Mouse (Mus musculus) hindbrain, embryonic 16.5 days (tissue): ENCODE measurements around the gene Swt1. TPM values are rescaled to one million over a fixed set of nuclear protein-coding genes. Genes with fewer than 3 reads are reported as not detected.

ENCODE experiments used
- ATAC-seq: fragments of 200-750 bp; cut with Nextera tagmentation; 2 replicates; pipeline ENCODE4 v1.8.0; 2017; ENCODE audit warnings: moderate TSS enrichment, moderate library complexity
- H3K27ac ChIP-seq: fragments of 300-500 bp; sonication (generic); 2 replicates; pipeline ENCODE4 v1.5.1; 2014; ENCODE audit warnings: low read depth, mild to moderate bottlenecking, control low read depth, low read length, moderate library complexity
- H3K27me3 ChIP-seq: fragments of 300-500 bp; sonication (generic); replicated peaks from 2 replicates; pipeline ENCODE4 v1.6.1; 2014; ENCODE audit warnings: low read length; ENCODE audit not compliant: control insufficient read depth, insufficient read depth
- H3K36me3 ChIP-seq: fragments of 300-500 bp; sonication (generic); 2 replicates; pipeline ENCODE4 v1.6.1; 2014; ENCODE audit warnings: mild to moderate bottlenecking, low read length, moderate library complexity, mixed read lengths; ENCODE audit not compliant: control insufficient read depth, insufficient read depth
- H3K4me1 ChIP-seq: fragments of 300-500 bp; sonication (generic); 2 replicates; pipeline ENCODE4 v1.6.1; 2014; ENCODE audit warnings: low read depth, low read length; ENCODE audit not compliant: control insufficient read depth, insufficient read depth
- H3K4me2 ChIP-seq: fragments of 300-500 bp; sonication (generic); 2 replicates; pipeline ENCODE4 v1.6.1; 2014; ENCODE audit warnings: mild to moderate bottlenecking, low read length, control low read depth, moderate library complexity
- H3K4me3 ChIP-seq: fragments of 300-500 bp; sonication (generic); 2 replicates; pipeline ENCODE4 v1.5.1; 2014; ENCODE audit warnings: mild to moderate bottlenecking, low read length, control low read depth, moderate library complexity
- H3K9ac ChIP-seq: fragments of 300-500 bp; sonication (generic); 2 replicates; pipeline ENCODE4 v1.6.1; 2014; ENCODE audit warnings: low read depth, mild to moderate bottlenecking, control low read depth, low read length, moderate library complexity
- H3K9me3 ChIP-seq: fragments of 300-500 bp; sonication (generic); 2 replicates; pipeline ENCODE4 v1.6.1; 2014; ENCODE audit warnings: mild to moderate bottlenecking, low read length, moderate library complexity; ENCODE audit not compliant: control insufficient read depth
- WGBS: fragments of 180-500 bp; shearing (Covaris S2); extraction: QIAGEN DNeasy Blood & Tissue Kit; methylation state at CpG from one replicate; pipeline ENCODE4 v1.1.7; 2014; 5-methylcytosine and 5-hydroxymethylcytosine counted together
- polyA plus RNA-seq: library from polyadenylated mRNA; unstranded; fragments of >200 nt; fragmentation: Nextera tagmentation; extraction: Ambion mirVana; gene quantifications from 2 replicates; pipeline ENCODE4 v1.2.1, GENCODE M21; 2015

Gene Swt1
- polyA plus RNA-seq, 1 experiment from 2014 or later: 12.6 TPM

- H3K36me3 ChIP-seq: peaks cover 50% of the 10 kb centered on the region
Measured at GRCm38 (mm10) chr1:151449866-151450265, 21.6 kb upstream of the Swt1 start.

GRCm38 (mm10) chr1:151435431-151435830 is 7.2 kb upstream of the Swt1 start:
- peaks cover 22% of the 10 kb centered on the region for H3K36me3 ChIP-seq
- no peak overlapping the region for H3K4me2 ChIP-seq
- no peak overlapping the region for H3K9ac ChIP-seq
- whole genome bisulfite sequencing: 92% methylated on average over 6 of the region's 6 CpGs
- H3K4me3 ChIP-seq: no peak overlapping the region
- H3K9me3 ChIP-seq: no peaks in the 10 kb centered on the region
- H3K27ac ChIP-seq: no peak overlapping the region
- H3K4me1 ChIP-seq: no peaks in the 10 kb centered on the region
- H3K27me3 ChIP-seq: no peaks in the 10 kb centered on the region
- ATAC-seq: no peak

More at GRCm38 (mm10) chr1:151449866-151450265, 21.6 kb upstream of the Swt1 start:
- WGBS: 80% methylated on average over 10 of the region's 10 CpGs
- Histone ChIP-seq H3K4me1 (no peaks in the 10 kb centered on the region), H3K9me3 (no peaks in the 10 kb centered on the region), H3K27me3 (no peaks in the 10 kb centered on the region), H3K4me2 (no peak overlapping the region), H3K27ac (no peak overlapping the region), H3K9ac (no peak overlapping the region), H3K4me3 (no peak overlapping the region)
- ATAC-seq: no peak

- H3K4me2 ChIP-seq: peak overlapping the region; percentile 75
- no peaks in the 10 kb centered on the region for H3K27me3 ChIP-seq
- WGBS: 33% methylated on average over 9 of the region's 9 CpGs
- peaks cover 15% of the 10 kb centered on the region for H3K4me1 ChIP-seq
- no peaks in the 10 kb centered on the region for H3K9me3 ChIP-seq
- H3K27ac ChIP-seq: peak overlapping the region; percentile 89
- no peak for ATAC-seq
- peak overlapping the region; percentile 82 for H3K9ac ChIP-seq
- H3K36me3 ChIP-seq: 0 out of 2 replicates have a peak, but pooled peaks cover 2% of the 10 kb centered on the region
- peak overlapping the region; percentile 62 for H3K4me3 ChIP-seq
Measured at GRCm38 (mm10) chr1:151429316-151429715, 1.1 kb upstream of the Swt1 start.

GRCm38 (mm10) chr1:151427888-151428262 is 380 bp downstream of the Swt1 start:
- Histone ChIP-seq H3K36me3 (no peaks in the 10 kb centered on the region), H3K9ac (peak overlapping the region; percentile 83), H3K4me1 (peaks cover 15% of the 10 kb centered on the region), H3K27ac (peak overlapping the region; percentile 79), H3K4me3 (peak overlapping the region; percentile 62), H3K9me3 (no peaks in the 10 kb centered on the region), H3K27me3 (no peaks in the 10 kb centered on the region), H3K4me2 (peak overlapping the region; percentile 62)
- peak; percentile 74; the same call in 1 of the 2 replicates for ATAC-seq
- WGBS: under 1% methylated on average over 26 of the region's 26 CpGs

DNA sequence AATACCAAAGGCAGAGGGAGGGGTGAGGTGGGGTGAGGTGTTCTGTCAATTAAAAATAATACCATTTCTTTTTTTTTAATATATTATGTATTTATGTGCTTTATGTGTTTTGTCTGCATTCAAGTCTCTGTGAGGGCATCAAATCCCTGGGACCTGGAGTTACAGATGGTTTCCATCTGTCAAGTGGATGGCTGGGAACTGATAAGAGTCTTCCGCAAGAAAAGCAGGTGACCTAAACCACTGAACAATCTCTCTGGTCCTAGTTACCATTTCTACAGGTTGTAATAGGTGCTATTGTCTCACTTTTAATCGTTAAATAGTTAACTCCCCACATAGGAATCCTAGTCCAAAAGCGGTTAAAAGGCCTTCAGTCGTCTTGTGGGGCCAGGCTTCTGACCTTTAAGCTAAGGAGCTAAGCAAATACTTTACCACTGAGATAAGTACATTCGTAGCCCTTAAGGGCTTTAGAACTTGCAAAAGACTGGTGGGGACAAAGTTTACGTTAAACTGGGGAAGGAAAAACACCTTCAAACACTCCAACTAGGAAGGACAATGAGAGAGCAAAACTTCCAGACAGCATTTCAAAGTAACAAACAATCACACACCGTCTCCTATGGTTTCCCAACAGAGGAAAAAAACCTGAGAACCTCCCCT is 1.2 kb downstream of the Swt1 start:
- 0 out of 2 replicates have a peak, but pooled peaks cover 3% of the 10 kb centered on the region for H3K36me3 ChIP-seq
- 39% methylated on average over 7 of the region's 7 CpGs for WGBS
- peak overlapping the region; percentile 62 for H3K4me2 ChIP-seq
- H3K9me3 ChIP-seq: no peaks in the 10 kb centered on the region
- no peak for ATAC-seq
- H3K27me3 ChIP-seq: no peaks in the 10 kb centered on the region
- H3K4me3 ChIP-seq: peak overlapping the region; percentile 62
- H3K27ac ChIP-seq: no peak overlapping the region
- H3K4me1 ChIP-seq: peaks cover 15% of the 10 kb centered on the region
- peak overlapping the region; percentile 83; the same call in 1 of the 2 replicates for H3K9ac ChIP-seq

DNA sequence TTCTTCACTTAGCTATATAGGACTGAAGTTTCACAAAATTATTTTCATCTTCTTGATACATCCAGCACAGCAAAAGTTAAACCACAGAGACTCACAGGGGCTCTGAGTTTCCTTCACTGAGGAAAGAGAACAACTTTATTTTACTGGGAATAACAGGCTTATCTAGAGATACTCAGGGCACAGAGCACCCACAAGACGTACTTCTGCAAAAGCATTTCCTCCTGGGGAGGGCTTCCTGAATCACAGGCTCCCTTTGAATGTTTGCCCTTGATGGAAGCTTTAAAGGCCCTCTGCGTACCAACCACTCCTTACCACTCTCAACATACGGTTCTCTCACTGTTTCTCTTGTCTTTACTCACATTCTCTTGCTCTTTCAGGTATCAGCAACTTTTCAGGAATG is 6.1 kb downstream of the Swt1 start:
- Histone ChIP-seq H3K27me3 (no peaks in the 10 kb centered on the region), H3K9me3 (no peaks in the 10 kb centered on the region), H3K9ac (no peak overlapping the region), H3K4me2 (no peak overlapping the region), H3K27ac (no peak overlapping the region), H3K36me3 (peaks cover 5% of the 10 kb centered on the region; the same call in 1 of the 2 replicates), H3K4me1 (peaks cover 4% of the 10 kb centered on the region), H3K4me3 (no peak overlapping the region)
- ATAC-seq: no peak
- 85% methylated on average over 3 of the region's 3 CpGs for WGBS

GRCm38 (mm10) chr1:151409827-151410226 is 18.4 kb downstream of the Swt1 start:
- Histone ChIP-seq H3K27me3 (no peaks in the 10 kb centered on the region), H3K9ac (no peak overlapping the region), H3K4me1 (no peaks in the 10 kb centered on the region), H3K36me3 (0 out of 2 replicates have a peak, but pooled peaks cover 3% of the 10 kb centered on the region), H3K4me3 (no peak overlapping the region), H3K27ac (no peak overlapping the region), H3K9me3 (no peaks in the 10 kb centered on the region), H3K4me2 (no peak overlapping the region)
- WGBS: 94% methylated on average over 3 of the region's 3 CpGs
- ATAC-seq: no peak

GRCm38 (mm10) chr1:151390029-151390428 is 38.2 kb downstream of the Swt1 start:
- Histone ChIP-seq H3K4me3 (no peak overlapping the region), H3K4me2 (no peak overlapping the region), H3K4me1 (no peaks in the 10 kb centered on the region), H3K9me3 (no peaks in the 10 kb centered on the region), H3K36me3 (peaks cover 2% of the 10 kb centered on the region; the same call in 1 of the 2 replicates), H3K27ac (no peak overlapping the region), H3K27me3 (no peaks in the 10 kb centered on the region), H3K9ac (no peak overlapping the region)
- ATAC-seq: no peak
- 97% methylated on average over 1 of the region's 1 CpGs for WGBS

DNA sequence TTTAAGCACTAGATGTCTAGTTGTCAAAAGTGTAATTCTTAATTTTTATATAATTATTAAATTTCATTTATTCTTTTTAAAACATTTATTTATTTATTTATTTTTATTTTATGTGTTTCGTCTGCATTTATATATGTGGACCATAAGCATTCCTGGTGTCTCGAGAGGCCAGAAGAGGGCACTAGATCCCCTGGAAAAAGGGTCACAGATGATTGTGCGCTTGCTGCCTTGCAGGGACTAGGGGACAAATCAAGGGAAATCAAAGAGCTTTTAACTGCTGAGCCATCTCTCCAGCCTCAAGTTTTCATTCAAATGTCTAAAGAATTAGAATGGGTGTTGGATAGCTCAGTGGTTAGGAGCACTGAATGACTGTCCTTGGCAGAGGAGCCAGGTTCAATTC is 50.9 kb downstream of the Swt1 start:
- H3K4me2 ChIP-seq: no peak overlapping the region
- H3K36me3 ChIP-seq: no peaks in the 10 kb centered on the region; the same call in 1 of the 2 replicates
- no peak overlapping the region for H3K9ac ChIP-seq
- no peak overlapping the region for H3K4me3 ChIP-seq
- 88% methylated on average over 3 of the region's 3 CpGs for WGBS
- H3K9me3 ChIP-seq: no peaks in the 10 kb centered on the region
- no peak overlapping the region for H3K27ac ChIP-seq
- ATAC-seq: no peak
- no peaks in the 10 kb centered on the region for H3K27me3 ChIP-seq
- H3K4me1 ChIP-seq: no peaks in the 10 kb centered on the region
